Mouse (Mus musculus) CH12.LX (cell line): ENCODE data around the gene Pabpn1.

Source experiments
- BHLHE40 ChIP-seq: IDR thresholded peaks from 2 replicates; pipeline ENCODE4 v1.6.1; 2011; ENCODE audit warnings: mild to moderate bottlenecking, low read depth, low read length, improper control_type of control experiment
- CTCF ChIP-seq, 2 experiments: IDR thresholded peaks in 1 of 2; conservative IDR thresholded peaks in 1 of 2; 2 replicates each; pipeline ENCODE4 v1.5.1; 2011 to 2012; ENCODE audit warnings: low read depth in 2 of 2, low read length in 2 of 2, improper control_type of control experiment in 1 of 2, inconsistent platforms in 1 of 2, mild to moderate bottlenecking in 1 of 2, moderate library complexity in 1 of 2
- EP300 ChIP-seq: IDR thresholded peaks from 2 replicates; pipeline ENCODE4 v1.6.1; 2011; ENCODE audit warnings: low read length, improper control_type of control experiment
- MEF2A ChIP-seq: IDR thresholded peaks from 2 replicates; pipeline ENCODE4 v1.6.1; 2014; ENCODE audit warnings: low read depth, mild to moderate bottlenecking, inconsistent platforms, low read length, improper control_type of control experiment, borderline replicate concordance
- POLR2A ChIP-seq: IDR thresholded peaks from 2 replicates; pipeline ENCODE4 v1.6.1; 2011; ENCODE audit warnings: low read depth, mild to moderate bottlenecking, improper control_type of control experiment, low read length
- POLR2AphosphoS2 ChIP-seq: IDR thresholded peaks from 2 replicates; pipeline ENCODE4 v1.6.1; 2011; ENCODE audit warnings: low read depth, low read length, improper control_type of control experiment
- RCOR1 ChIP-seq: conservative IDR thresholded peaks from 2 replicates; pipeline ENCODE4 v1.6.1; 2012; ENCODE audit warnings: low read depth, mild to moderate bottlenecking, inconsistent platforms, low read length, improper control_type of control experiment
- UBTF ChIP-seq: IDR thresholded peaks from 2 replicates; pipeline ENCODE4 v1.6.1; 2012; ENCODE audit warnings: low read depth, mild to moderate bottlenecking, inconsistent platforms, low read length, improper control_type of control experiment, moderate library complexity
- ZNF384 ChIP-seq: IDR thresholded peaks from 2 replicates; pipeline ENCODE4 v1.6.1; 2012; ENCODE audit warnings: low read depth, low read length, improper control_type of control experiment, inconsistent platforms

DNA sequence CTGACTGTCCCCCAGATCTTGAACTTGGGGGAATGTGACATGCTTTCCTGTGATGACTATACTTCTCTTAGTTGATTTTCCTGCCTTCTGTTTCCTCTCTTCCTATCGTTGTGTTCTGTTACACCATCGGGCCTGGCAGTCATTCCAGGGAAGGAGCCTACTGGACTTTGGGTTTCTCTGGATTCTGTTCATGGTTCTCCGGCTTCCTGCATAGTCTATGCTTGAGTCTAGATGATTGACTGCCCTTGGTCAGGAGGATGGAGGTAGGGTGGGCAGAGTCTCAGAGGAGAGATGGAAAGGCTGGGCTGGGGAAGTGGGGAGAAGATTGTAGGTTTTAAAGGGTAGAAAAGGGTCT is 47.9 kb downstream of the Pabpn1 start:
- TF ChIP-seq BHLHE40 (no peak), POLR2A (no peak), RCOR1 (no peak), CTCF (conservative IDR thresholded peaks at IDR 0.05 in 1 of 2, IDR thresholded peaks at IDR 0.05 in 1 of 2; ENCODE audit: low read depth in 2 of 2, low read length in 2 of 2) (no peak), ZNF384 (no peak), EP300 (no peak), MEF2A (no peak), POLR2AphosphoS2 (no peak), UBTF (no peak)
